Mouse (Mus musculus) megakaryocyte-erythroid progenitor cell, adult 5-6 weeks (primary cell): ENCODE measurements at regions not wholly inside any gene's neighbourhood (a gene's known extent, or its start where the extent isn't known, plus 50 kb on each side); places are given as distances from the start of the nearest gene placed in this dataset.

Source experiments
- ATAC-seq: replicated peaks from 2 replicates; pipeline ENCODE4 v1.8.0; 2016; ENCODE audit warnings: mild to moderate bottlenecking, inconsistent platforms; ENCODE audit not compliant: severe bottlenecking, poor library complexity, low FRiP score, low TSS enrichment

- no peak for ATAC-seq
Observed at GRCm38 (mm10) chrX:99555976-99556781, 85.1 kb upstream of the Pja1 start.

GRCm38 (mm10) chrX:99552778-99553177 is 81.7 kb upstream of the Pja1 start:
- ATAC-seq = no peak

GRCm38 (mm10) chrX:99550057-99550760 is 79.1 kb upstream of the Pja1 start:
- ATAC-seq = 0 out of 2 replicates have a peak, but pooled peaks have one; percentile 14

GRCm38 (mm10) chrX:99548284-99549019 is 77.4 kb upstream of the Pja1 start:
- no peak for ATAC-seq

GRCm38 (mm10) chrX:99544410-99544809 is 73.3 kb upstream of the Pja1 start:
- peak; percentile 75 for ATAC-seq

GRCm38 (mm10) chrX:99541916-99542315 is 70.8 kb upstream of the Pja1 start:
- ATAC-seq = no peak

GRCm38 (mm10) chrX:99540087-99540576 is 69.1 kb upstream of the Pja1 start:
- ATAC-seq = no peak

- ATAC-seq = no peak
Observed at GRCm38 (mm10) chrX:99539684-99540083, 68.6 kb upstream of the Pja1 start.

GRCm38 (mm10) chrX:99537814-99538213 is 66.7 kb upstream of the Pja1 start:
- no peak for ATAC-seq

- no peak for ATAC-seq
Observed at GRCm38 (mm10) chrX:99534922-99535321, 63.8 kb upstream of the Pja1 start.

- ATAC-seq = no peak
Observed at GRCm38 (mm10) chrX:99531154-99531553, 60.1 kb upstream of the Pja1 start.

GRCm38 (mm10) chrX:99530511-99530910 is 59.4 kb upstream of the Pja1 start:
- ATAC-seq = no peak

GRCm38 (mm10) chrX:99523306-99523705 is 52.2 kb upstream of the Pja1 start:
- no peak for ATAC-seq

- peak; percentile 81 for ATAC-seq
Observed at GRCm38 (mm10) chrX:99522830-99523229, 51.8 kb upstream of the Pja1 start.

GRCm38 (mm10) chrX:99522289-99522688 is 51.2 kb upstream of the Pja1 start:
- no peak for ATAC-seq

GRCm38 (mm10) chrX:99521866-99522265 is 50.8 kb upstream of the Pja1 start:
- no peak for ATAC-seq
